Mouse (Mus musculus) MEL (cell line): Measurements from ENCODE around the gene Jpt1. TPM values are rescaled to one million over a fixed set of nuclear protein-coding genes. Genes with fewer than 3 reads are reported as not detected.

Experiments
- DNase-seq: peaks from one replicate; pipeline ENCODE4 v3.0.0; 2011; ENCODE audit warnings: low read depth, low spot score
- H3K27ac ChIP-seq: 2 replicates; pipeline ENCODE4 v1.5.1; 2012; ENCODE audit warnings: low read depth, mild to moderate bottlenecking, control low read depth, low read length, moderate library complexity; ENCODE audit not compliant: control insufficient read depth
- H3K27me3 ChIP-seq, 2 experiments: fragments of 150-350 bp in 1 of 2; sonication (generic) in 1 of 2; 2 replicates each; pipeline ENCODE4 v1.6.1; 2012; ENCODE audit warnings: low read length in 2 of 2, mild to moderate bottlenecking in 2 of 2, improper control_type of control experiment in 1 of 2, moderate library complexity in 1 of 2; ENCODE audit not compliant: insufficient read depth in 2 of 2, control insufficient read depth in 1 of 2
- H3K36me3 ChIP-seq, 2 experiments: 2 replicates each; pipeline ENCODE4 v1.6.1; 2012 to 2014; ENCODE audit warnings: low read length in 2 of 2, improper control_type of control experiment in 1 of 2, inconsistent platforms in 1 of 2, mild to moderate bottlenecking in 1 of 2; ENCODE audit not compliant: insufficient read depth in 2 of 2, control insufficient read depth in 1 of 2
- H3K4me1 ChIP-seq, 2 experiments: fragments of 150-350 bp in 1 of 2; sonication (generic) in 1 of 2; 2 replicates each; pipeline ENCODE4 v1.6.1; 2012; ENCODE audit warnings: low read length in 2 of 2, improper control_type of control experiment in 1 of 2, mild to moderate bottlenecking in 1 of 2; ENCODE audit not compliant: insufficient read depth in 2 of 2, control insufficient read depth in 1 of 2
- H3K4me3 ChIP-seq, 2 experiments: fragments of 150-350 bp in 1 of 2; sonication (generic) in 1 of 2; 2 replicates each; pipeline ENCODE4 v1.5.1; 2012; ENCODE audit warnings: low read depth in 2 of 2, low read length in 2 of 2, mild to moderate bottlenecking in 2 of 2, moderate library complexity in 2 of 2, control low read depth in 1 of 2, improper control_type of control experiment in 1 of 2; ENCODE audit not compliant: control insufficient read depth in 1 of 2, insufficient read depth in 1 of 2
- H3K79me2 ChIP-seq: 2 replicates; pipeline ENCODE4 v1.6.1; 2012; ENCODE audit warnings: mild to moderate bottlenecking, low read length, moderate library complexity; ENCODE audit not compliant: control insufficient read depth, poor library complexity, insufficient read depth
- H3K9ac ChIP-seq: 2 replicates; pipeline ENCODE4 v1.6.1; 2012; ENCODE audit warnings: low read depth, mild to moderate bottlenecking, control low read depth, low read length, moderate library complexity; ENCODE audit not compliant: control insufficient read depth, poor library complexity, severe bottlenecking
- H3K9me3 ChIP-seq: fragments of 150-350 bp; sonication (generic); replicated peaks from 2 replicates; pipeline ENCODE4 v1.6.1; 2012; ENCODE audit warnings: mild to moderate bottlenecking, low read length, improper control_type of control experiment, moderate library complexity; ENCODE audit not compliant: insufficient read depth
- E2F4 ChIP-seq: IDR thresholded peaks from 2 replicates; pipeline ENCODE4 v1.6.1; 2011; ENCODE audit warnings: low read depth, low read length, improper control_type of control experiment, borderline replicate concordance
- EP300 ChIP-seq, 2 experiments: IDR thresholded peaks; 2 replicates each; pipeline ENCODE4 v1.6.1; 2011; ENCODE audit warnings: improper control_type of control experiment in 2 of 2, low read length in 2 of 2, low read depth in 1 of 2, mild to moderate bottlenecking in 1 of 2
- GABPA ChIP-seq: IDR thresholded peaks from 2 replicates; pipeline ENCODE4 v1.6.1; 2012; ENCODE audit warnings: low read depth, mild to moderate bottlenecking, inconsistent platforms, low read length, improper control_type of control experiment, moderate library complexity
- JUND ChIP-seq: IDR thresholded peaks from 2 replicates; pipeline ENCODE4 v1.6.1; 2011; ENCODE audit warnings: low read depth, mild to moderate bottlenecking, improper control_type of control experiment, low read length
- MAFK ChIP-seq: IDR thresholded peaks from 2 replicates; pipeline ENCODE4 v1.6.1; 2011; ENCODE audit warnings: low read depth, mild to moderate bottlenecking, low read length, improper control_type of control experiment, borderline replicate concordance
- MEF2A ChIP-seq: IDR thresholded peaks from 2 replicates; pipeline ENCODE4 v1.6.1; 2014; ENCODE audit warnings: low read depth, mild to moderate bottlenecking, inconsistent platforms, low read length, improper control_type of control experiment; ENCODE audit not compliant: poor library complexity, insufficient replicate concordance, severe bottlenecking; ENCODE audit errors: extremely low read depth
- NRF1 ChIP-seq: IDR thresholded peaks from 2 replicates; pipeline ENCODE4 v1.6.1; 2014; ENCODE audit warnings: low read depth, mild to moderate bottlenecking, inconsistent platforms, low read length, improper control_type of control experiment, moderate library complexity; ENCODE audit not compliant: poor library complexity, insufficient read depth, severe bottlenecking
- POLR2AphosphoS2 ChIP-seq: IDR thresholded peaks from 2 replicates; pipeline ENCODE4 v1.6.1; 2011; ENCODE audit warnings: low read length, improper control_type of control experiment
- POLR2AphosphoS5 ChIP-seq: IDR thresholded peaks from 2 replicates; pipeline ENCODE4 v1.6.1; 2012; ENCODE audit warnings: low read depth, borderline replicate concordance, mild to moderate bottlenecking, inconsistent platforms, low read length, moderate library complexity, mixed read lengths
- ZKSCAN1 ChIP-seq: IDR thresholded peaks from 2 replicates; pipeline ENCODE4 v1.6.1; 2012; ENCODE audit warnings: low read depth, mild to moderate bottlenecking, inconsistent platforms, low read length, improper control_type of control experiment, moderate library complexity
- ZNF384 ChIP-seq: IDR thresholded peaks from 2 replicates; pipeline ENCODE4 v1.6.1; 2012; ENCODE audit warnings: low read depth, mild to moderate bottlenecking, inconsistent platforms, low read length, improper control_type of control experiment
- polyA plus RNA-seq, 2 experiments: library from polyadenylated mRNA; stranded (reverse) in 1 of 2; unstranded in 1 of 2; fragments of >175 nt in 1 of 2; fragments of >200 nt in 1 of 2; gene quantifications; 2 replicates each; pipeline versions ENCODE4 v1.2.1 to v1.2.4; 2012; ENCODE audit warnings: low replicate concordance in 2 of 2, low read depth in 1 of 2; ENCODE audit not compliant: insufficient read length in 2 of 2, insufficient read depth in 1 of 2, missing spikeins in 1 of 2
- total RNA-seq: library from RNA; depleted of rRNA; stranded (reverse); fragments of 300-350 nt; gene quantifications from 2 replicates; pipeline ENCODE4 v1.2.3, GENCODE M21; 2012; rRNA removed

Jpt1 gene
- total and polyA plus RNA-seq, 3 experiments: 353 to 382 TPM; not detected in 1

GRCm38 (mm10) chr11:115450176-115450575 lies 64.0 kb downstream of the Jpt1 start:
- H3K36me3 ChIP-seq: no peaks in the 10 kb centered on the region
- no peaks in the 10 kb centered on the region for H3K27me3 ChIP-seq
- no peaks in the 10 kb centered on the region for H3K79me2 ChIP-seq
- H3K4me3 ChIP-seq: no peak overlapping the region
- no peak overlapping the region for H3K27ac ChIP-seq
- no peak for DNase-seq
- H3K9ac ChIP-seq: no peak overlapping the region
- peaks cover 3 to 13% of the 10 kb centered on the region in 2 experiments for H3K4me1 ChIP-seq
- H3K9me3 ChIP-seq: no peaks in the 10 kb centered on the region
- no peak for TF ChIP-seq POLR2AphosphoS5
- no peak for TF ChIP-seq ZKSCAN1
- TF ChIP-seq E2F4: no peak
- TF ChIP-seq NRF1: no peak
- TF ChIP-seq ZNF384: no peak
- no peak for TF ChIP-seq POLR2AphosphoS2
- TF ChIP-seq, all 39 proteins: peak for 0

GRCm38 (mm10) chr11:115448998-115449397 lies 65.2 kb downstream of the Jpt1 start:
- H3K9ac ChIP-seq: no peak overlapping the region
- no peaks in the 10 kb centered on the region for H3K9me3 ChIP-seq
- no peaks in the 10 kb centered on the region for H3K79me2 ChIP-seq
- no peak for DNase-seq
- H3K4me3 ChIP-seq: no peak overlapping the region
- no peak for TF ChIP-seq GABPA
- TF ChIP-seq, all 39 proteins: peak for 0
- H3K4me1 ChIP-seq: peaks cover 3 to 13% of the 10 kb centered on the region in 2 experiments
- H3K27ac ChIP-seq: no peak overlapping the region
- no peaks in the 10 kb centered on the region for H3K36me3 ChIP-seq
- no peaks in the 10 kb centered on the region for H3K27me3 ChIP-seq

- no peak overlapping the region for H3K9ac ChIP-seq
- TF ChIP-seq MAFK (no peak), EP300 (IDR thresholded peaks at IDR 0.05; ENCODE audit: low read depth in 1 of 2, low read length in 2 of 2) (no peak), ZNF384 (no peak), ZKSCAN1 (no peak), MEF2A (no peak), JUND (no peak), NRF1 (no peak)
- H3K79me2 ChIP-seq: no peaks in the 10 kb centered on the region
- no peak for DNase-seq
- no peak overlapping the region for H3K4me3 ChIP-seq
- peaks cover 3 to 11% of the 10 kb centered on the region in 2 experiments for H3K4me1 ChIP-seq
- no peak overlapping the region for H3K27ac ChIP-seq
- H3K9me3 ChIP-seq: no peaks in the 10 kb centered on the region
- H3K27me3 ChIP-seq: no peaks in the 10 kb centered on the region
- no peaks in the 10 kb centered on the region for H3K36me3 ChIP-seq
Observed at GRCm38 (mm10) chr11:115448075-115448474, 66.1 kb downstream of the Jpt1 start.

Other genes starting within 250 kb of the Jpt1 start
- not detected in 2 replicates for gene Grin2c, start 247.1 kb downstream of the Jpt1 start, total RNA-seq
- gene Grin2c, start 247.1 kb downstream of the Jpt1 start, polyA plus RNA-seq: not detected
- gene Fdxr, start 237.3 kb downstream of the Jpt1 start, total RNA-seq: 37.2 and 37.7 TPM in 2 replicates
- 10 to 100 TPM in 1 of 2 experiments, not detected in 1; 32.7 TPM for gene Fdxr, start 237.3 kb downstream of the Jpt1 start, polyA plus RNA-seq
- 3.0 and 3.3 TPM in 2 replicates for gene Fads6, start 216.7 kb downstream of the Jpt1 start, total RNA-seq
- 1 to 10 TPM in 1 of 2 experiments, not detected in 1; 6.6 TPM for gene Fads6, start 216.7 kb downstream of the Jpt1 start, polyA plus RNA-seq
- not detected in 2 replicates for gene Otop2, start 207.2 kb downstream of the Jpt1 start, total RNA-seq
- not detected for gene Otop2, start 207.2 kb downstream of the Jpt1 start, polyA plus RNA-seq
- gene Ush1g, start 192.3 kb downstream of the Jpt1 start, total RNA-seq: not detected in 2 replicates
- not detected for gene Ush1g, start 192.3 kb downstream of the Jpt1 start, polyA plus RNA-seq
- gene Otop3, start 179.7 kb downstream of the Jpt1 start, total RNA-seq: not detected in 2 replicates
- gene Otop3, start 179.7 kb downstream of the Jpt1 start, polyA plus RNA-seq: not detected
- 0.88 and 1.1 TPM in 2 replicates for gene Hid1, start 146.6 kb downstream of the Jpt1 start, total RNA-seq
- 1 to 10 TPM in 1 of 2 experiments, not detected in 1; 3.0 TPM for gene Hid1, start 146.6 kb downstream of the Jpt1 start, polyA plus RNA-seq
- gene Cdr2l, start 132.5 kb downstream of the Jpt1 start, total RNA-seq: 6.3 and 8.2 TPM in 2 replicates
- 1 to 10 TPM in 1 of 2 experiments, not detected in 1; 5.2 TPM for gene Cdr2l, start 132.5 kb downstream of the Jpt1 start, polyA plus RNA-seq
- 132 and 137 TPM in 2 replicates for gene Mrpl58, start 110.6 kb downstream of the Jpt1 start, total RNA-seq
- 100 to 1,000 TPM in 1 of 2 experiments, not detected in 1; 137 TPM for gene Mrpl58, start 110.6 kb downstream of the Jpt1 start, polyA plus RNA-seq
- gene Atp5h, start 94.4 kb downstream of the Jpt1 start, total RNA-seq: 665 and 706 TPM in 2 replicates
- 1,000 to 10,000 TPM in 1 of 2 experiments, 100 to 1,000 TPM in 1; 525 to 1,715 TPM for gene Atp5h, start 94.4 kb downstream of the Jpt1 start, polyA plus RNA-seq
- gene Kctd2, start 94.3 kb downstream of the Jpt1 start, total RNA-seq: 12.3 and 13.2 TPM in 2 replicates
- 10 to 100 TPM in 1 of 2 experiments, not detected in 1; 20.6 TPM for gene Kctd2, start 94.3 kb downstream of the Jpt1 start, polyA plus RNA-seq
- gene Trim80, start 73.8 kb downstream of the Jpt1 start, total RNA-seq: not detected in 2 replicates
- not detected for gene Trim80, start 73.8 kb downstream of the Jpt1 start, polyA plus RNA-seq
- gene Slc16a5, start 51.9 kb downstream of the Jpt1 start, total RNA-seq: 0.07 TPM in 1 of 2 replicates, not detected in the other
- gene Slc16a5, start 51.9 kb downstream of the Jpt1 start, polyA plus RNA-seq: under 1 TPM in 1 of 2 experiments, not detected in 1; 0.26 TPM
- 7.0 and 9.1 TPM in 2 replicates for gene Armc7, start 38.7 kb downstream of the Jpt1 start, total RNA-seq
- 10 to 100 TPM in 1 of 2 experiments, not detected in 1; 13.1 TPM for gene Armc7, start 38.7 kb downstream of the Jpt1 start, polyA plus RNA-seq
- 96.6 and 99.3 TPM in 2 replicates for gene Nt5c, start 22.5 kb downstream of the Jpt1 start, total RNA-seq
- 100 to 1,000 TPM in 1 of 2 experiments, not detected in 1; 102 TPM for gene Nt5c, start 22.5 kb downstream of the Jpt1 start, polyA plus RNA-seq
- gene Sumo2, start 21.9 kb upstream of the Jpt1 start, total RNA-seq: 653 and 657 TPM in 2 replicates
- 100 to 1,000 TPM in 1 of 2 experiments, not detected in 1; 556 TPM for gene Sumo2, start 21.9 kb upstream of the Jpt1 start, polyA plus RNA-seq
- gene Nup85, start 50.0 kb upstream of the Jpt1 start, total RNA-seq: 338 and 362 TPM in 2 replicates
- 100 to 1,000 TPM in 1 of 2 experiments, not detected in 1; 370 TPM for gene Nup85, start 50.0 kb upstream of the Jpt1 start, polyA plus RNA-seq
- gene Mrps7, start 89.5 kb upstream of the Jpt1 start, total RNA-seq: 138 and 157 TPM in 2 replicates
- 100 to 1,000 TPM; 106 to 199 TPM for gene Mrps7, start 89.5 kb upstream of the Jpt1 start, polyA plus RNA-seq
- 24.0 and 28.6 TPM in 2 replicates for gene Gga3, start 89.7 kb upstream of the Jpt1 start, total RNA-seq
- gene Gga3, start 89.7 kb upstream of the Jpt1 start, polyA plus RNA-seq: 10 to 100 TPM in 1 of 2 experiments, not detected in 1; 59.9 TPM
- 42.0 and 52.0 TPM in 2 replicates for gene Mif4gd, start 98.6 kb upstream of the Jpt1 start, total RNA-seq
- 10 to 100 TPM in 1 of 2 experiments, not detected in 1; 62.9 TPM for gene Mif4gd, start 98.6 kb upstream of the Jpt1 start, polyA plus RNA-seq
- 30.0 and 35.3 TPM in 2 replicates for gene Slc25a19, start 113.9 kb upstream of the Jpt1 start, total RNA-seq
- 10 to 100 TPM in 1 of 2 experiments, not detected in 1; 43.1 TPM for gene Slc25a19, start 113.9 kb upstream of the Jpt1 start, polyA plus RNA-seq
- gene Grb2, start 194.2 kb upstream of the Jpt1 start, total RNA-seq: 75.3 and 93.2 TPM in 2 replicates
- 100 to 1,000 TPM in 1 of 2 experiments, not detected in 1; 261 TPM for gene Grb2, start 194.2 kb upstream of the Jpt1 start, polyA plus RNA-seq